Mouse (Mus musculus) small intestine, adult 2 months (tissue): ENCODE results near the gene Bahd1. TPM values are rescaled to one million over a fixed set of nuclear protein-coding genes. Genes with fewer than 3 reads are reported as not detected.

Experiments used
- H3K27ac ChIP-seq: fragments of 200-500 bp; 2 replicates; pipeline ENCODE4 v1.5.1; 2012; ENCODE audit warnings: low read depth, low read length, control low read depth, inconsistent platforms; ENCODE audit not compliant: insufficient read depth
- H3K27me3 ChIP-seq: fragments of 200-500 bp; 2 replicates; pipeline ENCODE4 v1.6.1; 2012; ENCODE audit warnings: mild to moderate bottlenecking, moderate library complexity, low read length, inconsistent platforms; ENCODE audit not compliant: control insufficient read depth, insufficient read depth
- H3K36me3 ChIP-seq: fragments of 200-500 bp; 2 replicates; pipeline ENCODE4 v1.6.1; 2012; ENCODE audit warnings: mild to moderate bottlenecking, low read length, control low read depth, inconsistent platforms; ENCODE audit not compliant: control insufficient read depth, insufficient read depth
- H3K4me1 ChIP-seq: fragments of 200-500 bp; 2 replicates; pipeline ENCODE4 v1.6.1; 2012; ENCODE audit warnings: low read length, inconsistent platforms, mixed read lengths; ENCODE audit not compliant: control insufficient read depth, insufficient read depth, insufficient read length
- H3K4me3 ChIP-seq: fragments of 200-500 bp; 2 replicates; pipeline ENCODE4 v1.5.1; 2012; ENCODE audit warnings: low read depth, mild to moderate bottlenecking, control low read depth, inconsistent platforms, low read length, moderate library complexity
- CTCF ChIP-seq: fragments of 200-500 bp; IDR thresholded peaks from 2 replicates; pipeline ENCODE4 v1.5.1; 2012; ENCODE audit warnings: low read depth, mild to moderate bottlenecking, control low read depth, inconsistent platforms, low read length, moderate library complexity, mixed read lengths; ENCODE audit not compliant: insufficient replicate concordance, insufficient read length; ENCODE audit errors: extremely low read depth
- POLR2A ChIP-seq: fragments of 200-500 bp; IDR thresholded peaks from 2 replicates; pipeline ENCODE4 v1.6.1; 2012; ENCODE audit warnings: low read depth, mild to moderate bottlenecking, control low read depth, inconsistent platforms, low read length, moderate library complexity
- WGBS: fragments of 180-500 bp; shearing (Covaris S2); methylation state at CpG from one replicate; pipeline ENCODE4 v1.1.7; 2018; 5-methylcytosine and 5-hydroxymethylcytosine counted together
- polyA plus RNA-seq: library from polyadenylated mRNA; depleted of rRNA; stranded (reverse); fragments of >200 nt; gene quantifications from 2 replicates; pipeline ENCODE4 v1.2.3, GENCODE M21; 2012; rRNA removed

Bahd1 gene
- polyA plus RNA-seq: 11.8 and 24.6 TPM in 2 replicates

GRCm38 (mm10) chr2:118899981-118900825 is at the start of gene Bahd1:
Gene Bahd1 (plus strand): TSS chr2:118900377.
- peaks cover 23% of the 10 kb centered on the region for H3K4me1 ChIP-seq
- H3K27ac ChIP-seq: no peak within 1 kb of the TSS
- TF ChIP-seq CTCF (no peak), POLR2A (no peak)
- H3K36me3 ChIP-seq: no peaks in the 10 kb centered on the region
- peak within 1 kb of the TSS; percentile 79 for H3K4me3 ChIP-seq
- peaks cover 36% of the 10 kb centered on the region for H3K27me3 ChIP-seq
- WGBS: 3% methylated on average over 32 of the region's 32 CpGs

- Histone ChIP-seq H3K27ac (no peak overlapping the region), H3K36me3 (no peaks in the 10 kb centered on the region), H3K4me3 (no peak overlapping the region), H3K4me1 (no peaks in the 10 kb centered on the region), H3K27me3 (no peaks in the 10 kb centered on the region)
- TF ChIP-seq POLR2A (no peak), CTCF (no peak)
- WGBS: 54% methylated on average over 3 of the region's 3 CpGs
These were observed 48.4 kb upstream of the Bahd1 start for GRCm38 (mm10) chr2:118851756-118852155.

GRCm38 (mm10) chr2:118861454-118862339 is 38.5 kb upstream of the Bahd1 start, which contains the start of gene Ivd:
Gene Ivd (plus strand): TSS chr2:118861954.
- WGBS: under 1% methylated on average over 34 of the region's 34 CpGs

GRCm38 (mm10) chr2:118862340-118862675 is 37.9 kb upstream of the Bahd1 start:
- Histone ChIP-seq H3K27me3 (no peaks in the 10 kb centered on the region), H3K4me3 (peak overlapping the region; percentile 95), H3K36me3 (no peaks in the 10 kb centered on the region; the same call in 1 of the 2 replicates), H3K4me1 (peaks cover 5% of the 10 kb centered on the region; the same call in 1 of the 2 replicates), H3K27ac (no peak overlapping the region)
- TF ChIP-seq POLR2A: no peak
- no peak for TF ChIP-seq CTCF
- WGBS: 31% methylated on average over 3 of the region's 3 CpGs

More at GRCm38 (mm10) chr2:118861454-118862339, 38.5 kb upstream of the Bahd1 start, which contains the start of gene Ivd:
- Histone ChIP-seq H3K27ac (no peak within 1 kb of the TSS; the same call in 1 of the 2 replicates), H3K4me3 (peak within 1 kb of the TSS; percentile 95), H3K4me1 (peaks cover 5% of the 10 kb centered on the region; the same call in 1 of the 2 replicates), H3K27me3 (no peaks in the 10 kb centered on the region), H3K36me3 (no peaks in the 10 kb centered on the region; the same call in 1 of the 2 replicates)
- TF ChIP-seq CTCF (no peak), POLR2A (peak; percentile 77; the same call in 1 of the 2 replicates)

- Histone ChIP-seq H3K4me3 (no peak overlapping the region), H3K4me1 (no peaks in the 10 kb centered on the region; the same call in 1 of the 2 replicates), H3K27me3 (no peaks in the 10 kb centered on the region), H3K27ac (no peak overlapping the region), H3K36me3 (peaks cover 3% of the 10 kb centered on the region; the same call in 1 of the 2 replicates)
- 43% methylated on average over 3 of the region's 3 CpGs for WGBS
- no peak for TF ChIP-seq POLR2A
- TF ChIP-seq CTCF: no peak
These were observed 29.6 kb upstream of the Bahd1 start for GRCm38 (mm10) chr2:118870601-118871000.

- Histone ChIP-seq H3K27ac (no peak overlapping the region), H3K4me1 (no peaks in the 10 kb centered on the region; the same call in 1 of the 2 replicates), H3K27me3 (no peaks in the 10 kb centered on the region), H3K36me3 (peaks cover 3% of the 10 kb centered on the region; the same call in 1 of the 2 replicates), H3K4me3 (no peak overlapping the region)
- TF ChIP-seq CTCF (no peak), POLR2A (no peak)
- 54% methylated on average over 1 of the region's 1 CpGs for WGBS
These were observed 29.1 kb upstream of the Bahd1 start for GRCm38 (mm10) chr2:118871032-118871431.
